In the genomic region with DNA sequence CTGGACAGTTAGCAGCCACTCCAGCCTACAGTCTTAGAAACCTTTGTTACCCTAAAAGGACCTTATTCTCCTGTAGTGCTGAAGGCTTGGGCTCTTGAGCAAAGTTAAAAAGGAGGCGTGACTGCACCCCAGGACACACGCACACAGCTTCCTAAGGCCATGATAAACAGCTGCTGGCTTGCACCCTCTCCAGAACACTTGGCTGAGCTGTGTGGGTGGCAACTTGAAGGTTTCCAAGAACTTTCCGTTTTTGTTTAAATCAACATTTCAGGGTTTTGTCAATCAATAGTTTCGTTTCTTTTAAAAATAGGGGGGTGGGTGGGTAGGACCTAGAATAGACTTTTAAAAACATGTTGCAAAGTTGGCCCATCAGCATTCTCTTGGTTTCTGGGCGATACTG, we compare ENCODE assay signal across 9 mouse cellular contexts. TPM values are rescaled to one million over a fixed set of nuclear protein-coding genes. Genes with fewer than 3 reads are reported as not detected.
DNase-seq lines count a peak whose midpoint lies in the region; ATAC-seq and TF ChIP-seq lines count a peak whose summit lies in the region.
"Had no signal": no experiment of that assay in that cellular context is flagged by ENCODE, and none has a peak within 500 bp of the region (broad histone marks: within the 10 kb centered on the region; RNA-seq: fewer than 3 reads in every experiment).

No protein-coding gene starts in this region.

- no peaks in the 10 kb centered on the region for H3K27me3 ChIP-seq in heart, embryonic 11.5 days (ENCODE audit: control insufficient read depth, insufficient read depth, low read length)
- H3K27me3 ChIP-seq in forebrain, embryonic 16.5 days (replicated peaks; ENCODE audit: control insufficient read depth, insufficient read depth, low read length): no peaks in the 10 kb centered on the region
- H3K27me3 ChIP-seq in limb, embryonic 14.5 days (ENCODE audit: control insufficient read depth, insufficient read depth, low read length): peaks cover 9% of the 10 kb centered on the region; the same call in 1 of the 2 replicates
- no peaks in the 10 kb centered on the region for H3K27me3 ChIP-seq in neural tube, embryonic 12.5 days (replicated peaks)

- H3K9me3 ChIP-seq in heart, embryonic 11.5 days (replicated peaks; ENCODE audit: control insufficient read depth, low read length): no peaks in the 10 kb centered on the region
- H3K9me3 ChIP-seq in forebrain, embryonic 16.5 days (ENCODE audit: control insufficient read depth, low read length): no peaks in the 10 kb centered on the region
- no peaks in the 10 kb centered on the region for H3K9me3 ChIP-seq in limb, embryonic 14.5 days (ENCODE audit: control insufficient read depth, low read length)
- no peaks in the 10 kb centered on the region for H3K9me3 ChIP-seq in neural tube, embryonic 12.5 days

- TF ChIP-seq POLR2A in limb, embryonic 14.5 days (IDR thresholded peaks at IDR 0.05; ENCODE audit: borderline replicate concordance, extremely low read depth, insufficient read depth, insufficient read length): no peak

- no peak for ATAC-seq in heart, embryonic 11.5 days (replicated peaks; ENCODE audit: insufficient number of reproducible peaks, low FRiP score, low TSS enrichment)
- ATAC-seq in forebrain, embryonic 16.5 days: no peak
- ATAC-seq in limb, embryonic 14.5 days (ENCODE audit: low FRiP score, low read depth): no peak
- ATAC-seq in neural tube, embryonic 12.5 days (ENCODE audit: low FRiP score, low read depth): no peak

- no peaks in the 10 kb centered on the region; the same call in 1 of the 2 replicates for H3K4me1 ChIP-seq in heart, embryonic 11.5 days (ENCODE audit: control insufficient read depth, insufficient read depth, low read length)
- peaks cover 9% of the 10 kb centered on the region; the same call in 1 of the 2 replicates for H3K4me1 ChIP-seq in forebrain, embryonic 16.5 days (replicated peaks; ENCODE audit: control insufficient read depth, insufficient read depth, low read length)
- peaks cover 7% of the 10 kb centered on the region for H3K4me1 ChIP-seq in limb, embryonic 14.5 days (ENCODE audit: control insufficient read depth, insufficient read depth, low read length)
- peaks cover 9% of the 10 kb centered on the region; the same call in 1 of the 2 replicates for H3K4me1 ChIP-seq in neural tube, embryonic 12.5 days

- no peak overlapping the region; the same call in 1 of the 2 replicates for H3K9ac ChIP-seq in heart, embryonic 11.5 days (ENCODE audit: low read depth, low read length)
- no peak overlapping the region; the same call in 1 of the 2 replicates for H3K9ac ChIP-seq in forebrain, embryonic 16.5 days (replicated peaks; ENCODE audit: low read depth, low read length)
- H3K9ac ChIP-seq in limb, embryonic 14.5 days (ENCODE audit: low read depth, low read length, severe bottlenecking): no peak overlapping the region
- H3K9ac ChIP-seq in neural tube, embryonic 12.5 days: no peak overlapping the region

- no peaks in the 10 kb centered on the region for H3K36me3 ChIP-seq in heart, embryonic 11.5 days (ENCODE audit: control insufficient read depth, insufficient read depth, low read length)
- no peaks in the 10 kb centered on the region for H3K36me3 ChIP-seq in forebrain, embryonic 16.5 days (ENCODE audit: control insufficient read depth, insufficient read depth)
- H3K36me3 ChIP-seq in limb, embryonic 14.5 days (ENCODE audit: control insufficient read depth, insufficient read depth, low read length): no peaks in the 10 kb centered on the region
- H3K36me3 ChIP-seq in neural tube, embryonic 12.5 days: no peaks in the 10 kb centered on the region

- H3K27ac ChIP-seq in heart, embryonic 11.5 days (ENCODE audit: low read depth, low read length): no peak overlapping the region
- no peak overlapping the region for H3K27ac ChIP-seq in forebrain, embryonic 16.5 days (ENCODE audit: low read length)
- H3K27ac ChIP-seq in limb, embryonic 14.5 days (replicated peaks; ENCODE audit: low read depth, low read length): no peak overlapping the region
- H3K27ac ChIP-seq in neural tube, embryonic 12.5 days: no peak overlapping the region
- H3K27ac ChIP-seq: macrophage had no signal

- DNase-seq in heart, adult 8-10 months (ENCODE audit: low spot score): no peak
- DNase-seq in limb, embryonic 14.5 days (ENCODE audit: low spot score): no peak
- DNase-seq in cerebellum, adult 11 months: no peak
- no peak for DNase-seq in kidney, adult 9 months
- DNase-seq in natural killer cell, adult 2 months (ENCODE audit: low spot score in 2 of 2): no peak

- peak overlapping the region; percentile 54; the same call in 1 of the 2 replicates for H3K4me3 ChIP-seq in heart, embryonic 11.5 days (ENCODE audit: low read depth, low read length)
- H3K4me3 ChIP-seq in forebrain, embryonic 16.5 days (replicated peaks; ENCODE audit: low read length): peak overlapping the region; percentile 62
- peak overlapping the region; percentile 45 for H3K4me3 ChIP-seq in limb, embryonic 14.5 days (replicated peaks; ENCODE audit: low read length)
- no peak overlapping the region for H3K4me3 ChIP-seq in neural tube, embryonic 12.5 days

- WGBS in heart, embryonic 11.5 days (ENCODE audit: insufficient replicate concordance): 35% methylated on average over 5 of the region's 5 CpGs
- 42% methylated on average over 5 of the region's 5 CpGs for WGBS in forebrain, embryonic 16.5 days
- WGBS in limb, embryonic 14.5 days: 49% methylated on average over 5 of the region's 5 CpGs
- WGBS in neural tube, embryonic 12.5 days: 59% methylated on average over 5 of the region's 5 CpGs

- peak overlapping the region; percentile 94 for H3K4me2 ChIP-seq in heart, embryonic 11.5 days
- H3K4me2 ChIP-seq in forebrain, embryonic 16.5 days (ENCODE audit: low read length): peak overlapping the region; percentile 97
- H3K4me2 ChIP-seq in limb, embryonic 14.5 days (replicated peaks; ENCODE audit: low read depth, low read length, severe bottlenecking): peak overlapping the region; percentile 96; the same call in 1 of the 2 replicates
- H3K4me2 ChIP-seq in neural tube, embryonic 12.5 days (replicated peaks): peak overlapping the region; percentile 96

RNA-seq across cellular contexts. Expression of gene Sntg2, which starts 0.9 kb away (rescaled TPM):
- polyA plus RNA-seq in heart, embryonic 11.5 days (2014; fragmentation: Nextera tagmentation; extraction: Ambion mirVana): 2.6 and 3.8 TPM in 2 replicates
- total RNA-seq in heart, adult 8-10 months (2022): under 1 TPM in 3 of 4 experiments, not detected in 1; 0.28 to 0.43 (median 0.41) TPM
- 2.6 and 3.1 TPM in 2 replicates for polyA plus RNA-seq in forebrain, embryonic 16.5 days (2015; fragmentation: Nextera tagmentation; extraction: Ambion mirVana)
- 0.87 and 1.4 TPM in 2 replicates for polyA plus RNA-seq in limb, embryonic 14.5 days (2012; rRNA removed)
- polyA plus RNA-seq in limb, embryonic 14.5 days (2014; fragmentation: Nextera tagmentation; extraction: Ambion mirVana): 1.4 and 1.7 TPM in 2 replicates
- polyA plus RNA-seq in neural tube, embryonic 12.5 days (2016; fragmentation: Nextera tagmentation; extraction: Ambion mirVana): 1.2 and 2.3 TPM in 2 replicates
- polyA plus RNA-seq: macrophage had no signal
